Mouse (Mus musculus) frontal cortex, adult (tissue): ENCODE data around the gene Gm29276.
"Not testable (repeated sequence)": the region's sequence is repeated elsewhere in the genome, so short reads cannot be mapped to it uniquely, and the experiment has no call there.

Experiments used
- ATAC-seq: cut with Nextera tagmentation; 2 replicates; pipeline ENCODE4 v1.9.2; 2017; ENCODE audit warnings: mild to moderate bottlenecking, moderate library complexity, mixed read lengths; ENCODE audit not compliant: low TSS enrichment

Gene Gm29276

GRCm38 (mm10) chrY:42582150-42582549 lies at the start of gene Gm29276:
Gene Gm29276 (minus strand): TSS chrY:42582250.
- ATAC-seq: not testable (repeated sequence)
